Mouse (Mus musculus) cortical plate, adult 2 months (tissue): Measurements from ENCODE around the gene Tanc2.

Experiments used
- CTCF ChIP-seq: fragments of 200-500 bp; IDR thresholded peaks from 2 replicates; pipeline ENCODE4 v1.5.1; 2011; ENCODE audit warnings: mild to moderate bottlenecking, control low read depth, low read length; ENCODE audit not compliant: insufficient read depth; ENCODE audit errors: extremely low read depth
- POLR2A ChIP-seq: fragments of 200-500 bp; IDR thresholded peaks from 2 replicates; pipeline ENCODE4 v1.6.1; 2011; ENCODE audit warnings: mild to moderate bottlenecking, low read length, control low read depth; ENCODE audit not compliant: insufficient read depth; ENCODE audit errors: extremely low read depth

- TF ChIP-seq CTCF (no peak), POLR2A (no peak)
These were observed 238.4 kb downstream of the Tanc2 start for GRCm38 (mm10) chr11:105828175-105828574.
